8 mouse cellular contexts compared by ENCODE assay signal in genomic region chr10:59907695-59908299, GRCm38 (mm10). TPM values are rescaled to one million over a fixed set of nuclear protein-coding genes. Genes with fewer than 3 reads are reported as not detected.
DNase-seq lines count a peak whose midpoint lies in the region; ATAC-seq and TF ChIP-seq lines count a peak whose summit lies in the region.

No protein-coding gene starts in this region.

- no peak overlapping the region for H3K9ac ChIP-seq in hindbrain, embryonic 13.5 days
- H3K9ac ChIP-seq in stomach, postnatal 0 days (ENCODE audit: low read length) = peak overlapping the region; percentile 18; the same call in 1 of the 2 replicates

- H3K4me3 ChIP-seq in spleen, adult 2 months (ENCODE audit: extremely low read depth, insufficient read depth, insufficient read length) = peak overlapping the region; percentile 1; the same call in 1 of the 2 replicates
- H3K4me3 ChIP-seq in hindbrain, embryonic 13.5 days = no peak overlapping the region
- no peak overlapping the region for H3K4me3 ChIP-seq in lung, adult 2 months (replicated peaks; ENCODE audit: extremely low read depth, low read depth, low read length)
- H3K4me3 ChIP-seq in stomach, postnatal 0 days (ENCODE audit: low read depth, low read length) = no peak overlapping the region

- H3K9me3 ChIP-seq in hindbrain, embryonic 13.5 days = no peaks in the 10 kb centered on the region
- no peaks in the 10 kb centered on the region for H3K9me3 ChIP-seq in stomach, postnatal 0 days (ENCODE audit: control insufficient read depth, low read length)

- peak; percentile 56 to 80 for DNase-seq in adrenal gland, adult (ENCODE audit: inconsistent age in 2 of 2, low spot score in 1 of 2)
- no peak for DNase-seq in adrenal gland, postnatal 25 days
- DNase-seq in spleen, adult 2 months (ENCODE audit: low read depth in 1 of 2, low spot score in 2 of 2) = peak; percentile 55 to 65
- no peak for DNase-seq in spleen, postnatal 14 days (ENCODE audit: low spot score in 2 of 2)
- DNase-seq in lung, adult 2 months = no peak
- peak; percentile 83 for DNase-seq in stomach, postnatal 0 days (ENCODE audit: low spot score)
- DNase-seq in layer of hippocampus, postnatal 10 days (ENCODE audit: low spot score in 2 of 2) = no peak

- no peak for TF ChIP-seq CTCF in spleen, adult 2 months (IDR thresholded peaks at IDR 0.05; ENCODE audit: extremely low read depth, insufficient read depth, insufficient read length, insufficient replicate concordance)
- no peak for TF ChIP-seq CTCF in lung, adult 2 months (IDR thresholded peaks at IDR 0.05; ENCODE audit: insufficient read depth, low read length)
- no peak for TF ChIP-seq CTCF in stomach, postnatal 0 days (IDR thresholded peaks at IDR 0.05; ENCODE audit: low read depth)

- 2% methylated on average over 7 of the region's 7 CpGs for WGBS in spleen, adult 2 months
- 39% methylated on average over 7 of the region's 7 CpGs for WGBS in hindbrain, embryonic 13.5 days
- WGBS in lung, adult 2 months = 7% methylated on average over 7 of the region's 7 CpGs
- 11% methylated on average over 7 of the region's 7 CpGs for WGBS in stomach, postnatal 0 days

- no peak for TF ChIP-seq POLR2A in spleen, adult 2 months (IDR thresholded peaks at IDR 0.05; ENCODE audit: low read depth, low read length)
- TF ChIP-seq POLR2A in lung, adult 2 months (IDR thresholded peaks at IDR 0.05; ENCODE audit: borderline replicate concordance, extremely low read depth, low read depth, low read length) = 0 out of 2 replicates have a peak, but pooled peaks have one; percentile 6

- no peaks in the 10 kb centered on the region for H3K36me3 ChIP-seq in spleen, adult 2 months (ENCODE audit: control insufficient read depth, insufficient read depth, low read length)
- no peaks in the 10 kb centered on the region for H3K36me3 ChIP-seq in hindbrain, embryonic 13.5 days
- no peaks in the 10 kb centered on the region for H3K36me3 ChIP-seq in stomach, postnatal 0 days (ENCODE audit: control insufficient read depth, insufficient read depth, low read length)

- peaks cover 49% of the 10 kb centered on the region; the same call in 1 of the 2 replicates for H3K4me1 ChIP-seq in spleen, adult 2 months (ENCODE audit: control insufficient read depth, insufficient read depth, insufficient read length)
- peaks cover 53% of the 10 kb centered on the region for H3K4me1 ChIP-seq in hindbrain, embryonic 13.5 days (replicated peaks)
- H3K4me1 ChIP-seq in lung, adult 2 months (ENCODE audit: control insufficient read depth, insufficient read depth, low read length) = peaks cover 29% of the 10 kb centered on the region
- peaks cover 18% of the 10 kb centered on the region; the same call in 1 of the 2 replicates for H3K4me1 ChIP-seq in stomach, postnatal 0 days (replicated peaks; ENCODE audit: control insufficient read depth, insufficient read depth)

- no peak overlapping the region for H3K4me2 ChIP-seq in hindbrain, embryonic 13.5 days
- H3K4me2 ChIP-seq in stomach, postnatal 0 days (replicated peaks; ENCODE audit: low read depth) = 0 out of 2 replicates have a peak overlapping the region, but pooled peaks have one; percentile 1

- H3K27ac ChIP-seq in spleen, adult 2 months (ENCODE audit: insufficient read depth, low read length) = peak overlapping the region; percentile 92
- peak overlapping the region; percentile 40; the same call in 1 of the 2 replicates for H3K27ac ChIP-seq in hindbrain, embryonic 13.5 days
- H3K27ac ChIP-seq in stomach, postnatal 0 days (replicated peaks) = peak overlapping the region; percentile 84

- no peaks in the 10 kb centered on the region for H3K27me3 ChIP-seq in spleen, adult 2 months (ENCODE audit: control insufficient read depth, insufficient read depth, low read length)
- H3K27me3 ChIP-seq in hindbrain, embryonic 13.5 days = no peaks in the 10 kb centered on the region
- no peaks in the 10 kb centered on the region for H3K27me3 ChIP-seq in stomach, postnatal 0 days (ENCODE audit: control insufficient read depth, insufficient read depth, low read length)

- TF ChIP-seq EP300 in stomach, postnatal 0 days (optimal IDR thresholded peaks at IDR 0.05) = no peak

- ATAC-seq in hindbrain, embryonic 13.5 days (ENCODE audit: low FRiP score) = peak; percentile 4; the same call in 1 of the 2 replicates
- ATAC-seq in stomach, postnatal 0 days (ENCODE audit: low FRiP score, low TSS enrichment) = peak; percentile 80

RNA-seq across cellular contexts. Expression of gene Dnajb12, which starts 28.4 kb away (rescaled TPM):
- 65.1 and 69.2 TPM in 2 replicates for total RNA-seq in adrenal gland, postnatal 25 days (2021)
- 29.9 and 32.4 TPM in 2 replicates for polyA plus RNA-seq in spleen, adult 2 months (2012; rRNA removed)
- polyA plus RNA-seq in hindbrain, embryonic 13.5 days (2015; fragmentation: Nextera tagmentation; extraction: Ambion mirVana) = 18.4 and 19.2 TPM in 2 replicates
- polyA plus RNA-seq in lung, adult 2 months (2012; rRNA removed) = 49.5 and 57.2 TPM in 2 replicates
- polyA plus RNA-seq in stomach, postnatal 0 days (2015; fragmentation: Nextera tagmentation; extraction: Ambion mirVana) = 17.4 and 19.0 TPM in 2 replicates
- total RNA-seq in layer of hippocampus, postnatal 10 days (2021) = 10 to 100 TPM; 43.9 to 44.2 TPM

RNA-seq across cellular contexts. Expression of gene Ddit4, which starts 43.8 kb away (rescaled TPM):
- 35.7 and 57.7 TPM in 2 replicates for total RNA-seq in adrenal gland, postnatal 25 days (2021)
- polyA plus RNA-seq in spleen, adult 2 months (2012; rRNA removed) = 152 and 168 TPM in 2 replicates
- 64.8 and 69.6 TPM in 2 replicates for polyA plus RNA-seq in hindbrain, embryonic 13.5 days (2015; fragmentation: Nextera tagmentation; extraction: Ambion mirVana)
- polyA plus RNA-seq in lung, adult 2 months (2012; rRNA removed) = 32.6 and 53.4 TPM in 2 replicates
- 12.4 and 17.3 TPM in 2 replicates for polyA plus RNA-seq in stomach, postnatal 0 days (2015; fragmentation: Nextera tagmentation; extraction: Ambion mirVana)
- 10 to 100 TPM; 73.6 to 94.2 TPM for total RNA-seq in layer of hippocampus, postnatal 10 days (2021)

Comparison
In these comparisons a context has a peak if more than half of its experiments do, and no peak if none do; other contexts are left out.
1. DNase-seq: peak in adrenal gland, adult (2 of 2), spleen, adult 2 months (2 of 2) and stomach, postnatal 0 days (single experiment); none in adrenal gland, postnatal 25 days (single experiment), spleen, postnatal 14 days (0 of 2), lung, adult 2 months (single experiment) and layer of hippocampus, postnatal 10 days (0 of 2).
2. H3K27ac ChIP-seq: peak in every context shown above with its lines; median percentile 92 in spleen, adult 2 months; 84 in stomach, postnatal 0 days; 40 in hindbrain, embryonic 13.5 days.